Mouse (Mus musculus): ENCODE data around the gene Ccdc34. TPM values are rescaled to one million over a fixed set of nuclear protein-coding genes. Genes with fewer than 3 reads are reported as not detected.
A peak's percentile ranks its signal among the peaks of the same experiment; 100 is the strongest.

Ccdc34 gene
- polyA plus RNA-seq, 1 experiment from 2014 or later = 37.0 TPM

- Histone ChIP-seq H3K4me1 (ENCODE audit: control insufficient read depth, insufficient read depth, low read length) (no peaks in the 10 kb centered on the region), H3K27me3 (ENCODE audit: control insufficient read depth, insufficient read depth, low read length) (no peaks in the 10 kb centered on the region), H3K4me2 (ENCODE audit: low read depth, low read length) (no peak overlapping the region), H3K36me3 (ENCODE audit: control insufficient read depth, insufficient read depth, low read length) (peaks cover 6% of the 10 kb centered on the region), H3K9ac (ENCODE audit: low read length) (no peak overlapping the region), H3K4me3 (replicated peaks; ENCODE audit: low read length) (no peak overlapping the region), H3K9me3 (replicated peaks; ENCODE audit: control insufficient read depth, low read length) (no peaks in the 10 kb centered on the region), H3K27ac (ENCODE audit: low read length) (no peak overlapping the region)
- 86% methylated on average over 13 of the region's 13 CpGs for WGBS
- ATAC-seq (ENCODE audit: insufficient read depth, low FRiP score) = no peak
Measured at GRCm38 (mm10) chr2:110012184-110012725, 5.4 kb upstream of the Ccdc34 start.

GRCm38 (mm10) chr2:110017087-110017486, 530 bp upstream of the Ccdc34 start:
- Histone ChIP-seq H3K9ac (ENCODE audit: low read length) (no peak overlapping the region; the same call in 1 of the 2 replicates), H3K4me3 (replicated peaks; ENCODE audit: low read length) (peak overlapping the region; percentile 88), H3K4me1 (ENCODE audit: control insufficient read depth, insufficient read depth, low read length) (peaks cover 19% of the 10 kb centered on the region), H3K9me3 (replicated peaks; ENCODE audit: control insufficient read depth, low read length) (no peaks in the 10 kb centered on the region), H3K27ac (ENCODE audit: low read length) (no peak overlapping the region), H3K36me3 (ENCODE audit: control insufficient read depth, insufficient read depth, low read length) (0 out of 2 replicates have a peak, but pooled peaks cover 5% of the 10 kb centered on the region), H3K27me3 (ENCODE audit: control insufficient read depth, insufficient read depth, low read length) (no peaks in the 10 kb centered on the region), H3K4me2 (ENCODE audit: low read depth, low read length) (peak overlapping the region; percentile 75)
- ATAC-seq (ENCODE audit: insufficient read depth, low FRiP score) = no peak
- WGBS = 42% methylated on average over 7 of the region's 7 CpGs

- no peak for ATAC-seq (ENCODE audit: insufficient read depth, low FRiP score)
- no peaks in the 10 kb centered on the region for H3K9me3 ChIP-seq (replicated peaks; ENCODE audit: control insufficient read depth, low read length)
- peaks cover 21% of the 10 kb centered on the region for H3K4me1 ChIP-seq (ENCODE audit: control insufficient read depth, insufficient read depth, low read length)
- H3K27me3 ChIP-seq (ENCODE audit: control insufficient read depth, insufficient read depth, low read length) = no peaks in the 10 kb centered on the region
- H3K4me2 ChIP-seq (ENCODE audit: low read depth, low read length) = peak overlapping the region; percentile 75
- peaks cover 3% of the 10 kb centered on the region; the same call in 1 of the 2 replicates for H3K36me3 ChIP-seq (ENCODE audit: control insufficient read depth, insufficient read depth, low read length)
- peak overlapping the region; percentile 23 for H3K9ac ChIP-seq (ENCODE audit: low read length)
- WGBS = 80% methylated on average over 4 of the region's 4 CpGs
- no peak overlapping the region for H3K27ac ChIP-seq (ENCODE audit: low read length)
- no peak overlapping the region for H3K4me3 ChIP-seq (replicated peaks; ENCODE audit: low read length)
Measured at GRCm38 (mm10) chr2:110019656-110020055, 2.0 kb downstream of the Ccdc34 start.

GRCm38 (mm10) chr2:110020430-110020829, 2.8 kb downstream of the Ccdc34 start:
- H3K27ac ChIP-seq (ENCODE audit: low read length) = no peak overlapping the region
- no peaks in the 10 kb centered on the region for H3K27me3 ChIP-seq (ENCODE audit: control insufficient read depth, insufficient read depth, low read length)
- no peak overlapping the region for H3K4me2 ChIP-seq (ENCODE audit: low read depth, low read length)
- ATAC-seq (ENCODE audit: insufficient read depth, low FRiP score) = no peak
- H3K4me3 ChIP-seq (replicated peaks; ENCODE audit: low read length) = no peak overlapping the region
- peaks cover 3% of the 10 kb centered on the region; the same call in 1 of the 2 replicates for H3K36me3 ChIP-seq (ENCODE audit: control insufficient read depth, insufficient read depth, low read length)
- H3K9ac ChIP-seq (ENCODE audit: low read length) = no peak overlapping the region
- H3K9me3 ChIP-seq (replicated peaks; ENCODE audit: control insufficient read depth, low read length) = no peaks in the 10 kb centered on the region
- WGBS = 88% methylated on average over 1 of the region's 1 CpGs
- peaks cover 21% of the 10 kb centered on the region for H3K4me1 ChIP-seq (ENCODE audit: control insufficient read depth, insufficient read depth, low read length)

GRCm38 (mm10) chr2:110036265-110036664, 18.6 kb downstream of the Ccdc34 start:
- H3K4me2 ChIP-seq (ENCODE audit: low read depth, low read length) = no peak overlapping the region
- H3K36me3 ChIP-seq (ENCODE audit: control insufficient read depth, insufficient read depth, low read length) = 0 out of 2 replicates have a peak, but pooled peaks cover 3% of the 10 kb centered on the region
- H3K4me1 ChIP-seq (ENCODE audit: control insufficient read depth, insufficient read depth, low read length) = peaks cover 12% of the 10 kb centered on the region
- H3K27me3 ChIP-seq (ENCODE audit: control insufficient read depth, insufficient read depth, low read length) = no peaks in the 10 kb centered on the region
- ATAC-seq (ENCODE audit: insufficient read depth, low FRiP score) = peak; percentile 56; the same call in 1 of the 2 replicates
- H3K9ac ChIP-seq (ENCODE audit: low read length) = no peak overlapping the region
- no peak overlapping the region for H3K4me3 ChIP-seq (replicated peaks; ENCODE audit: low read length)
- no peaks in the 10 kb centered on the region for H3K9me3 ChIP-seq (replicated peaks; ENCODE audit: control insufficient read depth, low read length)
- peak overlapping the region; percentile 19; the same call in 1 of the 2 replicates for H3K27ac ChIP-seq (ENCODE audit: low read length)
- 18% methylated on average over 4 of the region's 4 CpGs for WGBS

- H3K4me1 ChIP-seq (ENCODE audit: control insufficient read depth, insufficient read depth, low read length) = peaks cover 12% of the 10 kb centered on the region
- no peak overlapping the region for H3K4me3 ChIP-seq (replicated peaks; ENCODE audit: low read length)
- 40% methylated on average over 4 of the region's 4 CpGs for WGBS
- 0 out of 2 replicates have a peak overlapping the region, but pooled peaks have one; percentile 36 for H3K27ac ChIP-seq (ENCODE audit: low read length)
- H3K9ac ChIP-seq (ENCODE audit: low read length) = no peak overlapping the region
- 0 out of 2 replicates have a peak, but pooled peaks cover 3% of the 10 kb centered on the region for H3K36me3 ChIP-seq (ENCODE audit: control insufficient read depth, insufficient read depth, low read length)
- H3K27me3 ChIP-seq (ENCODE audit: control insufficient read depth, insufficient read depth, low read length) = no peaks in the 10 kb centered on the region
- H3K9me3 ChIP-seq (replicated peaks; ENCODE audit: control insufficient read depth, low read length) = no peaks in the 10 kb centered on the region
- H3K4me2 ChIP-seq (ENCODE audit: low read depth, low read length) = no peak overlapping the region
- peak; percentile 47; the same call in 1 of the 2 replicates for ATAC-seq (ENCODE audit: insufficient read depth, low FRiP score)
Measured at GRCm38 (mm10) chr2:110036665-110037064, 19.0 kb downstream of the Ccdc34 start.

GRCm38 (mm10) chr2:110037221-110037620, 19.6 kb downstream of the Ccdc34 start:
- H3K9me3 ChIP-seq (replicated peaks; ENCODE audit: control insufficient read depth, low read length) = no peaks in the 10 kb centered on the region
- peaks cover 12% of the 10 kb centered on the region for H3K4me1 ChIP-seq (ENCODE audit: control insufficient read depth, insufficient read depth, low read length)
- no peak overlapping the region for H3K4me2 ChIP-seq (ENCODE audit: low read depth, low read length)
- WGBS = 62% methylated on average over 2 of the region's 2 CpGs
- no peak overlapping the region for H3K4me3 ChIP-seq (replicated peaks; ENCODE audit: low read length)
- H3K27ac ChIP-seq (ENCODE audit: low read length) = 0 out of 2 replicates have a peak overlapping the region, but pooled peaks have one; percentile 36
- H3K27me3 ChIP-seq (ENCODE audit: control insufficient read depth, insufficient read depth, low read length) = no peaks in the 10 kb centered on the region
- H3K36me3 ChIP-seq (ENCODE audit: control insufficient read depth, insufficient read depth, low read length) = 0 out of 2 replicates have a peak, but pooled peaks cover 3% of the 10 kb centered on the region
- H3K9ac ChIP-seq (ENCODE audit: low read length) = no peak overlapping the region
- no peak for ATAC-seq (ENCODE audit: insufficient read depth, low FRiP score)

- ATAC-seq (ENCODE audit: insufficient read depth, low FRiP score) = no peak
- Histone ChIP-seq H3K36me3 (ENCODE audit: control insufficient read depth, insufficient read depth, low read length) (no peaks in the 10 kb centered on the region), H3K9ac (ENCODE audit: low read length) (no peak overlapping the region), H3K27ac (ENCODE audit: low read length) (no peak overlapping the region), H3K9me3 (replicated peaks; ENCODE audit: control insufficient read depth, low read length) (no peaks in the 10 kb centered on the region), H3K4me2 (ENCODE audit: low read depth, low read length) (no peak overlapping the region), H3K4me1 (ENCODE audit: control insufficient read depth, insufficient read depth, low read length) (peaks cover 12% of the 10 kb centered on the region), H3K4me3 (replicated peaks; ENCODE audit: low read length) (no peak overlapping the region), H3K27me3 (ENCODE audit: control insufficient read depth, insufficient read depth, low read length) (no peaks in the 10 kb centered on the region)
- 76% methylated on average over 5 of the region's 5 CpGs for WGBS
Measured at GRCm38 (mm10) chr2:110038341-110038740, 20.7 kb downstream of the Ccdc34 start.

GRCm38 (mm10) chr2:110042861-110043760, 25.5 kb downstream of the Ccdc34 start:
- 0 out of 2 replicates have a peak, but pooled peaks cover 2% of the 10 kb centered on the region for H3K4me1 ChIP-seq (ENCODE audit: control insufficient read depth, insufficient read depth, low read length)
- H3K9me3 ChIP-seq (replicated peaks; ENCODE audit: control insufficient read depth, low read length) = no peaks in the 10 kb centered on the region
- no peak overlapping the region for H3K9ac ChIP-seq (ENCODE audit: low read length)
- WGBS = 46% methylated on average over 5 of the region's 5 CpGs
- no peaks in the 10 kb centered on the region for H3K27me3 ChIP-seq (ENCODE audit: control insufficient read depth, insufficient read depth, low read length)
- no peak overlapping the region for H3K27ac ChIP-seq (ENCODE audit: low read length)
- H3K4me3 ChIP-seq (replicated peaks; ENCODE audit: low read length) = no peak overlapping the region
- H3K4me2 ChIP-seq (ENCODE audit: low read depth, low read length) = no peak overlapping the region
- H3K36me3 ChIP-seq (ENCODE audit: control insufficient read depth, insufficient read depth, low read length) = no peaks in the 10 kb centered on the region
- no peak for ATAC-seq (ENCODE audit: insufficient read depth, low FRiP score)
